Mouse (Mus musculus): ENCODE results near the gene Vwa7.
A peak's percentile ranks its signal among the peaks of the same experiment; 100 is the strongest.
"Not testable (repeated sequence)": the region's sequence is repeated elsewhere in the genome, so short reads cannot be mapped to it uniquely, and the experiment has no call there.

The Vwa7 gene

GRCm38 (mm10) chr17:35021842-35022477 lies 5.6 kb downstream of the Vwa7 start:
- DNase-seq (ENCODE audit: low spot score) = peak; percentile 68

GRCm38 (mm10) chr17:35022541-35023060 lies 6.2 kb downstream of the Vwa7 start:
- DNase-seq (ENCODE audit: low spot score) = no peak

GRCm38 (mm10) chr17:35023221-35023620 lies 6.8 kb downstream of the Vwa7 start:
- no peak for DNase-seq (ENCODE audit: low spot score)

- no peak for DNase-seq (ENCODE audit: low spot score)
Measured at GRCm38 (mm10) chr17:35023756-35024155, 7.4 kb downstream of the Vwa7 start.

GRCm38 (mm10) chr17:35024261-35024660 lies 7.9 kb downstream of the Vwa7 start:
- no peak for DNase-seq (ENCODE audit: low spot score)

- no peak for DNase-seq (ENCODE audit: low spot score)
Measured at GRCm38 (mm10) chr17:35024691-35025488, 8.5 kb downstream of the Vwa7 start.

GRCm38 (mm10) chr17:35026206-35026605 lies 9.8 kb downstream of the Vwa7 start:
- no peak for DNase-seq (ENCODE audit: low spot score)

GRCm38 (mm10) chr17:35027277-35028068 lies 11.1 kb downstream of the Vwa7 start, which contains the start of gene Sapcd1:
Gene Sapcd1, minus strand, starts transcription at chr17:35028016.
- no peak for DNase-seq (ENCODE audit: low spot score)

- DNase-seq (ENCODE audit: low spot score) = no peak
Measured at GRCm38 (mm10) chr17:35028315-35028714, 11.9 kb downstream of the Vwa7 start.

- no peak for DNase-seq (ENCODE audit: low spot score)
Measured at GRCm38 (mm10) chr17:35029691-35030532, 13.5 kb downstream of the Vwa7 start.

GRCm38 (mm10) chr17:35031272-35031671 lies 14.9 kb downstream of the Vwa7 start:
- DNase-seq (ENCODE audit: low spot score) = no peak

- DNase-seq (ENCODE audit: low spot score) = no peak
Measured at GRCm38 (mm10) chr17:35031880-35032279, 15.5 kb downstream of the Vwa7 start.

- DNase-seq (ENCODE audit: low spot score) = no peak
Measured at GRCm38 (mm10) chr17:35032323-35032870, 16.0 kb downstream of the Vwa7 start.

GRCm38 (mm10) chr17:35033703-35034102 lies 17.3 kb downstream of the Vwa7 start:
- not testable (repeated sequence) for DNase-seq (ENCODE audit: low spot score)

- DNase-seq (ENCODE audit: low spot score) = no peak
Measured at GRCm38 (mm10) chr17:35034896-35035295, 18.5 kb downstream of the Vwa7 start.

- no peak for DNase-seq (ENCODE audit: low spot score)
Measured at GRCm38 (mm10) chr17:35039121-35039873, 22.9 kb downstream of the Vwa7 start.

GRCm38 (mm10) chr17:35043794-35044193 lies 27.4 kb downstream of the Vwa7 start:
- DNase-seq (ENCODE audit: low spot score) = no peak

GRCm38 (mm10) chr17:35044904-35045806 lies 28.8 kb downstream of the Vwa7 start:
- DNase-seq (ENCODE audit: low spot score) = peak; percentile 83
